Mouse (Mus musculus): ENCODE results near the gene Clcnkb. TPM values are rescaled to one million over a fixed set of nuclear protein-coding genes. Genes with fewer than 3 reads are reported as not detected.
A peak's percentile ranks its signal among the peaks of the same experiment; 100 is the strongest.

Clcnkb gene
- polyA plus RNA-seq, 1 experiment from 2014 or later = not detected

- ATAC-seq = no peak
- Histone ChIP-seq H3K27ac (no peak overlapping the region), H3K36me3 (no peaks in the 10 kb centered on the region), H3K4me3 (replicated peaks) (no peak overlapping the region), H3K9ac (replicated peaks) (no peak overlapping the region), H3K4me1 (replicated peaks) (peaks cover 3% of the 10 kb centered on the region), H3K9me3 (no peaks in the 10 kb centered on the region), H3K4me2 (replicated peaks) (no peak overlapping the region), H3K27me3 (0 out of 2 replicates have a peak, but pooled peaks cover 7% of the 10 kb centered on the region)
- WGBS = 45% methylated on average over 9 of the region's 9 CpGs
Observed at GRCm38 (mm10) chr4:141430997-141431396, 15.2 kb upstream of the Clcnkb start.

- WGBS = 51% methylated on average over 9 of the region's 9 CpGs
Observed at GRCm38 (mm10) chr4:141429847-141430246, 14.0 kb upstream of the Clcnkb start.

GRCm38 (mm10) chr4:141429381-141429780 is 13.6 kb upstream of the Clcnkb start:
- H3K27me3 ChIP-seq = peaks cover 13% of the 10 kb centered on the region; the same call in 1 of the 2 replicates
- no peak overlapping the region for H3K9ac ChIP-seq (replicated peaks)
- WGBS = 83% methylated on average over 6 of the region's 6 CpGs
- no peaks in the 10 kb centered on the region for H3K9me3 ChIP-seq
- H3K4me1 ChIP-seq (replicated peaks) = peaks cover 15% of the 10 kb centered on the region
- H3K36me3 ChIP-seq = no peaks in the 10 kb centered on the region
- no peak overlapping the region for H3K4me2 ChIP-seq (replicated peaks)
- H3K4me3 ChIP-seq (replicated peaks) = no peak overlapping the region
- H3K27ac ChIP-seq = no peak overlapping the region
- ATAC-seq = no peak

More at GRCm38 (mm10) chr4:141429847-141430246, 14.0 kb upstream of the Clcnkb start:
- H3K4me2 ChIP-seq (replicated peaks) = no peak overlapping the region
- no peak overlapping the region for H3K4me3 ChIP-seq (replicated peaks)
- ATAC-seq = no peak
- no peaks in the 10 kb centered on the region for H3K9me3 ChIP-seq
- no peak overlapping the region for H3K9ac ChIP-seq (replicated peaks)
- H3K27ac ChIP-seq = no peak overlapping the region
- no peaks in the 10 kb centered on the region for H3K36me3 ChIP-seq
- peaks cover 14% of the 10 kb centered on the region for H3K4me1 ChIP-seq (replicated peaks)
- peaks cover 13% of the 10 kb centered on the region; the same call in 1 of the 2 replicates for H3K27me3 ChIP-seq

GRCm38 (mm10) chr4:141427921-141428320 is 12.1 kb upstream of the Clcnkb start:
- WGBS = 82% methylated on average over 13 of the region's 13 CpGs
- no peak overlapping the region for H3K4me3 ChIP-seq (replicated peaks)
- H3K9ac ChIP-seq (replicated peaks) = no peak overlapping the region
- no peaks in the 10 kb centered on the region for H3K9me3 ChIP-seq
- ATAC-seq = no peak
- H3K36me3 ChIP-seq = no peaks in the 10 kb centered on the region
- no peak overlapping the region for H3K4me2 ChIP-seq (replicated peaks)
- peaks cover 13% of the 10 kb centered on the region; the same call in 1 of the 2 replicates for H3K27me3 ChIP-seq
- H3K4me1 ChIP-seq (replicated peaks) = peaks cover 15% of the 10 kb centered on the region
- H3K27ac ChIP-seq = no peak overlapping the region

GRCm38 (mm10) chr4:141426796-141427745 is 11.3 kb upstream of the Clcnkb start:
- WGBS = 84% methylated on average over 10 of the region's 10 CpGs
- H3K27ac ChIP-seq = no peak overlapping the region

GRCm38 (mm10) chr4:141425484-141426479 is 10.0 kb upstream of the Clcnkb start:
- H3K9ac ChIP-seq (replicated peaks) = peak overlapping the region; percentile 67
- H3K4me3 ChIP-seq (replicated peaks) = peak overlapping the region; percentile 44
- peaks cover 15% of the 10 kb centered on the region for H3K4me1 ChIP-seq (replicated peaks)
- WGBS = 6% methylated on average over 36 of the region's 36 CpGs
- peaks cover 13% of the 10 kb centered on the region; the same call in 1 of the 2 replicates for H3K27me3 ChIP-seq
- ATAC-seq = peak; percentile 96
- H3K4me2 ChIP-seq (replicated peaks) = peak overlapping the region; percentile 72
- no peaks in the 10 kb centered on the region for H3K9me3 ChIP-seq
- no peak overlapping the region for H3K27ac ChIP-seq
- no peaks in the 10 kb centered on the region for H3K36me3 ChIP-seq

More at GRCm38 (mm10) chr4:141426796-141427745, 11.3 kb upstream of the Clcnkb start:
- Histone ChIP-seq H3K4me1 (replicated peaks) (peaks cover 15% of the 10 kb centered on the region), H3K9ac (replicated peaks) (no peak overlapping the region), H3K27me3 (peaks cover 13% of the 10 kb centered on the region; the same call in 1 of the 2 replicates), H3K4me3 (replicated peaks) (no peak overlapping the region), H3K36me3 (no peaks in the 10 kb centered on the region), H3K4me2 (replicated peaks) (no peak overlapping the region), H3K9me3 (no peaks in the 10 kb centered on the region)
- no peak for ATAC-seq

- Histone ChIP-seq H3K4me3 (replicated peaks) (no peak overlapping the region), H3K4me2 (replicated peaks) (no peak overlapping the region), H3K9me3 (no peaks in the 10 kb centered on the region), H3K27me3 (peaks cover 10% of the 10 kb centered on the region; the same call in 1 of the 2 replicates), H3K9ac (replicated peaks) (no peak overlapping the region), H3K27ac (no peak overlapping the region), H3K36me3 (no peaks in the 10 kb centered on the region), H3K4me1 (replicated peaks) (peaks cover 15% of the 10 kb centered on the region)
- no peak for ATAC-seq
- WGBS = 92% methylated on average over 13 of the region's 13 CpGs
Observed at GRCm38 (mm10) chr4:141423691-141424431, 8.0 kb upstream of the Clcnkb start.

- Histone ChIP-seq H3K27me3 (peaks cover 10% of the 10 kb centered on the region; the same call in 1 of the 2 replicates), H3K4me3 (replicated peaks) (no peak overlapping the region), H3K9ac (replicated peaks) (no peak overlapping the region), H3K36me3 (no peaks in the 10 kb centered on the region), H3K27ac (no peak overlapping the region), H3K4me2 (replicated peaks) (no peak overlapping the region), H3K4me1 (replicated peaks) (peaks cover 15% of the 10 kb centered on the region), H3K9me3 (no peaks in the 10 kb centered on the region)
- ATAC-seq = no peak
- WGBS = 82% methylated on average over 5 of the region's 5 CpGs
Observed at GRCm38 (mm10) chr4:141423288-141423687, 7.5 kb upstream of the Clcnkb start.

GRCm38 (mm10) chr4:141422841-141423240 is 7.0 kb upstream of the Clcnkb start:
- peaks cover 10% of the 10 kb centered on the region; the same call in 1 of the 2 replicates for H3K27me3 ChIP-seq
- no peak for ATAC-seq
- no peak overlapping the region for H3K9ac ChIP-seq (replicated peaks)
- H3K4me3 ChIP-seq (replicated peaks) = no peak overlapping the region
- no peak overlapping the region for H3K27ac ChIP-seq
- H3K36me3 ChIP-seq = no peaks in the 10 kb centered on the region
- H3K4me1 ChIP-seq (replicated peaks) = peaks cover 15% of the 10 kb centered on the region
- WGBS = 77% methylated on average over 5 of the region's 5 CpGs
- no peaks in the 10 kb centered on the region for H3K9me3 ChIP-seq
- H3K4me2 ChIP-seq (replicated peaks) = no peak overlapping the region

- no peak overlapping the region for H3K4me3 ChIP-seq (replicated peaks)
- H3K4me1 ChIP-seq (replicated peaks) = peaks cover 15% of the 10 kb centered on the region
- 75% methylated on average over 14 of the region's 14 CpGs for WGBS
- no peaks in the 10 kb centered on the region for H3K9me3 ChIP-seq
- H3K9ac ChIP-seq (replicated peaks) = no peak overlapping the region
- H3K27ac ChIP-seq = no peak overlapping the region
- H3K36me3 ChIP-seq = no peaks in the 10 kb centered on the region
- H3K4me2 ChIP-seq (replicated peaks) = no peak overlapping the region
- peaks cover 7% of the 10 kb centered on the region; the same call in 1 of the 2 replicates for H3K27me3 ChIP-seq
- ATAC-seq = no peak
Observed at GRCm38 (mm10) chr4:141421423-141421822, 5.6 kb upstream of the Clcnkb start.

GRCm38 (mm10) chr4:141420886-141421285 is 5.1 kb upstream of the Clcnkb start:
- no peaks in the 10 kb centered on the region for H3K9me3 ChIP-seq
- ATAC-seq = no peak

More at GRCm38 (mm10) chr4:141420886-141421285, 5.1 kb upstream of the Clcnkb start:
- WGBS = 59% methylated on average over 9 of the region's 9 CpGs
- Histone ChIP-seq H3K4me3 (replicated peaks) (no peak overlapping the region), H3K9ac (replicated peaks) (no peak overlapping the region), H3K4me2 (replicated peaks) (no peak overlapping the region), H3K27ac (no peak overlapping the region), H3K36me3 (no peaks in the 10 kb centered on the region), H3K4me1 (replicated peaks) (peaks cover 11% of the 10 kb centered on the region), H3K27me3 (peaks cover 5% of the 10 kb centered on the region; the same call in 1 of the 2 replicates)
